Mouse (Mus musculus): ENCODE data around the gene Gm11027.
A peak's percentile ranks its signal among the peaks of the same experiment; 100 is the strongest.
"Not testable (repeated sequence)": the region's sequence is repeated elsewhere in the genome, so short reads cannot be mapped to it uniquely, and the experiment has no call there.

Gene Gm11027

DNA sequence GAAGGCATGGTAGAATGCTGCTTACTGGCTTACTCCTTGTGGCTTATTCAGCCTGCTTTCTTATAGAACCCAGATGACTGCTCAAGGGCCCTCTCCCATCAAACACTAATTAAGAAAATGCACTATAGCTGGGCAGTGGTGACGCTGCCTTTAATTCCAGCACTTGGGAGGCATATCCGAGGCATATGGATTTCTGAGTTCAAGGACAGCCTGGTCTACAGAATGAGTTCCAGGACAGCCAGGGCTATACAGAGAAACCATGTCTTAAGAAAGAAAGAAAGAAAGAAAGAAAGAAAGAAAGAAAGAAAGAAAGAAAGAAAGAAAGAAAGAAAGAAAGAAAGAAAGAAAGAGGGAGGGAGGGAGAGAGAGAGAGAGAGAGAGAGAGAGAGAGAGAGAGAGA, at the start of gene Gm11027:
Gene Gm11027 (plus strand): TSS at position 301 of the 400 bp plus-strand sequence.
- DNase-seq (ENCODE audit: extremely low read depth, low read depth): not testable (repeated sequence)

- DNase-seq (ENCODE audit: extremely low read depth, low read depth): no peak
Measured at GRCm38 (mm10) chr12:116226289-116227057, 48.7 kb upstream of the Gm11027 start.

DNA sequence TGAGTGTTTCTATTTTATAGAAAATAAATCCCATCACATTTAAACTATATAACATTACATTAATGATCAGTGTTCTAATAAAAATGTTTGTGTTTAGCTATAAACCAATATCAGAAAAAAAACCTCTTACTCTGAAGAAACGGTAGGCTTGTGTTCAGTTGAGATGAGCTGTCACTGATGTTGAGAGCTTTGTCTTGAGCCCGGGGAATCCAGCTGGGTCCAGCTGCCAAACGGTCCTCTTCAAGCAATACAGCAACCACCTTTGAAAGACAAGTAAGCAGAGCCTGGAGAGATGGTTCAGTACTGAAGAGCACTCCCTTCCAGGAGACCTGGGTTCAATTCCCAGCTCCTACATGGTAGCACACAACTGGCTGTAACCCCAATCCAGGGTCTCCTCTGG, 45.7 kb upstream of the Gm11027 start:
- no peak for DNase-seq (ENCODE audit: extremely low read depth, low read depth)

GRCm38 (mm10) chr12:116231612-116232011, 43.6 kb upstream of the Gm11027 start:
- no peak for DNase-seq (ENCODE audit: extremely low read depth, low read depth)

GRCm38 (mm10) chr12:116232061-116232460, 43.1 kb upstream of the Gm11027 start:
- no peak for DNase-seq (ENCODE audit: extremely low read depth, low read depth)

DNA sequence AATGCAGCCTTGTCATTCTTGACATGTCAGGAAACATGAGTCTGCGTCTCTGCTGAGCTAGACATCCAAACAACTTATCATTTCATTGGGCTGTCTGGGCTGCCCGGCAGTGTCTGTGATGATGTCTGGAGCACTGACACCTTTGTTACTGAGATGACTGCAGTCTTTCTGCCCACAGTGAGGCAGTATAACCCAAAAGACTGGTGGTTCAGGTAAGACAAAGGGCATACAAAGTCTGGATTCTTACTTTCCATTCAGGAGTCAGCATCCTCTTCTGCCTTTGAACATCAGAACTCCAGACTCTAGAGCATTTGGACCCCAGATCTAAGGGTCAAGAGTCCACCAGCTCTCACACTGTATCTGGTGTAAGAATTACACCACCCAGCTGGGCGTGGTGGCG, 39.8 kb upstream of the Gm11027 start:
- no peak for DNase-seq (ENCODE audit: extremely low read depth, low read depth)

DNA sequence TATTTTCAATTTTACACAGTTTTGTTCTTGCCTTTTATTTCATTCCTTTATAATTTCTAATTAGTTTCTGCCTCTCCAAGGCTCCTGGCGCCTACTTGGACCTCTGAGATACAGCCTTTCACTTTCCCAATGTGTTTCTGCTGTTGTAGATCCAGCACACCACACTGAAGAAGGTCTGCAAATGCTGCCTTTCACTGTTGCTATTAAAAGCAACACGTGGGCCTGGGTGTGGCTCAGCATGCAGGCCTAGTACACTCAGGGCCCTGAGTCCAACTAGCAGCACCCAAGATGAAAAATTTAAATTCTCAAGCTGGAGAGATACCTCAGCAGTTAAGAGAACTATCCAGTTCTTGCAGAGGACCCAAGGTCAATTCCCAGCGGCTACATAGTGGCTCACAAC, 38.5 kb upstream of the Gm11027 start:
- no peak for DNase-seq (ENCODE audit: extremely low read depth, low read depth)

DNA sequence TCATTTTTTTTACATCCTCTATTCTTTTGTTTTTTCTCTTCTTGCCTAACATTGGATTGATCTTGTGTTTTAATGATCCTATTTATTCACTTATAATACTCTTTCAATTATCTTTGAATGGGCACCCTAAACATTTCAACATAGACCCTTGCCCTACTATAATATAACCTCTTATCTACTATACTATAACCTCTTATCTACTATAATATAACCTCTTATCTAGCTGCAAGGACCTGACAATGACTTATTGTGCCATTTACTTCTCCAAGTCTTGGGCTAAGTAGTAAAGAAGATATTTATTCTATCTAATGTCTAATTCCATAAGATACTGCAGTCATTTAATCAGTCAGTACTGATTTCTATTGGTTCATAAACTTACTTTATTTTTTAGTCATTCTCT, 36.8 kb upstream of the Gm11027 start:
- DNase-seq (ENCODE audit: extremely low read depth, low read depth): no peak

DNA sequence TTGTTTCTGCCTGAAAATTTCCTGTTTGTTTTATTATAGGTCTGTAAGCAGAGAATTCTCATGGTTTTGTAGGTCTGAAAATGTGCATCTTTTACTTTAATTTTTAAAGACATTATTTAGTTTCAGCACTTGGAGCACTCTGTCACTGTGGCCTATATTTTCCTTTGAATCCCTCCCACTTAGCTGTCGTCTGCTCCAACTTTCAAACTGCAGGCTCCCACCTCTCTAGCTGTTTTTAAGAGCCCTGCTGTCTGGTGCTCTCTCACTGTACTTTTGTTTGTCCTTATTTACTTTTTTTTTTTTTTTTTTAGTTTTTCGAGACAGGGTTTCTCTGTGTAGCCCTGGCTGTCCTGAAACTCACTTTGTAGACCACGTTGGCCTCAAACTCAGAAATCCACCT, 36.4 kb upstream of the Gm11027 start:
- no peak for DNase-seq (ENCODE audit: extremely low read depth, low read depth)

DNA sequence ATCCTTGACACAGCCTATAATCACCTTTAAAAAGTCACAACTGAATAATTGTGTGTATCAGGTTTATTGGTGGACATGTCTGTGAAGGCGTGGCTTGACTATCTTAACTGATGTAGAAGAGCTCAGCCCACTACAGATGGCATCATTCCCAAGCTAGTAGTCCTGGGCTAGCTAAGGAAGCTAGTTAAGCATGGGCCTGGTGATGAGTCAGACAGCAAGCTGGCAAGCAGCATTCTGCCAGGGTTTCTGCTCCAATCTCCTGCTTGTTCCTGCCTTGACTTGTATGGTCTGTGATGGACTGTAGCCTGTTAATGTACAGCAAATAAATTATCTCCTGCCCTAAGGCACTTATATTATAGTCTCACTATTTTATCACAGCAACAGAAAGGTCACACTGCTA, 30.6 kb upstream of the Gm11027 start:
- no peak for DNase-seq (ENCODE audit: extremely low read depth, low read depth)

DNA sequence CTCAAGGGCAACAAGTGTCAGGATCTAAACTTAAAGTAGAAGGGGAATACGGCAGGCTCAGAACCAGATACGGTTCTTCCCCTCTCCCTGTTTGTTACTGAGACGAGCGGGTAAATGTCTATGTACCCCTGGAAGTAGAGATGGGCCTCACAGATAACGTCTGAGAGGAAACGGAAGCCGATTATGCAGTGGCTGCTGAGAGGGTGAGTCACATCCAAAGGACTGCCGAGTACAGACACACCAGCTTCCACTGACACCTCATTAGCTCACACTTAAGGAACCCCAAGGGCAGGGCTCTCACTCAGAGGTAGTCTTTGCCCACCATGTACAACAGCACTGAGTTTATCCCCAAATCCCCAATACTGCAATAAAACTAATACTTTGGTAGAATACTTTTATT, 20.5 kb upstream of the Gm11027 start:
- no peak for DNase-seq (ENCODE audit: extremely low read depth, low read depth)

GRCm38 (mm10) chr12:116255636-116256035, 19.6 kb upstream of the Gm11027 start:
- DNase-seq (ENCODE audit: extremely low read depth, low read depth): no peak

- no peak for DNase-seq (ENCODE audit: extremely low read depth, low read depth)
Measured at GRCm38 (mm10) chr12:116258321-116258720, 16.9 kb upstream of the Gm11027 start.

- DNase-seq (ENCODE audit: extremely low read depth, low read depth): peak; percentile 92
Measured at GRCm38 (mm10) chr12:116262555-116263341, 12.4 kb upstream of the Gm11027 start, which contains the start of gene Wdr60. Gene Wdr60, minus strand, starts transcription at chr12:116263022.

GRCm38 (mm10) chr12:116264756-116265155, 10.4 kb upstream of the Gm11027 start:
- DNase-seq (ENCODE audit: extremely low read depth, low read depth): peak; percentile 82

GRCm38 (mm10) chr12:116265275-116265674, 9.9 kb upstream of the Gm11027 start:
- DNase-seq (ENCODE audit: extremely low read depth, low read depth): peak; percentile 93

DNA sequence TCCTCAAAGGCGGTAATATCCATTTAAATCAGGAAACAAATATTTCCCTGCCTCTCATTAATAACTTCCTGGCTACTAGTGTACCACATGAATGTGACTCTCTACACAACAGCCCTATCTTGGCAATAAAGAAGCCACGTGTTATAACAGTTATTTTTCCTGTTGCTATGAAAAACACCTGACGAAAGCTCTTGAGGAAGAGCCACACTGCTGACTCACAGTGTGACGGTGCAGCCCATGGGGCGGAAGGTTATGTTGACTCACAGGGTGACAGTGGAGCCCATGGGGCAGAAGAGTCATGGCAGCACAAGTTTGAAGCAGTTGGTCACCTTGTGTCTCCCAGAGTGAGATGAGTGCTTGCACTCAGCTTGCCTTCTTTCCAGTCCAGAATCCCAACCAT, 5.7 kb upstream of the Gm11027 start:
- DNase-seq (ENCODE audit: extremely low read depth, low read depth): no peak

GRCm38 (mm10) chr12:116270538-116270937, 4.6 kb upstream of the Gm11027 start:
- no peak for DNase-seq (ENCODE audit: extremely low read depth, low read depth)

GRCm38 (mm10) chr12:116271071-116271470, 4.1 kb upstream of the Gm11027 start:
- DNase-seq (ENCODE audit: extremely low read depth, low read depth): no peak

GRCm38 (mm10) chr12:116273733-116274132, 1.5 kb upstream of the Gm11027 start:
- DNase-seq (ENCODE audit: extremely low read depth, low read depth): no peak

DNA sequence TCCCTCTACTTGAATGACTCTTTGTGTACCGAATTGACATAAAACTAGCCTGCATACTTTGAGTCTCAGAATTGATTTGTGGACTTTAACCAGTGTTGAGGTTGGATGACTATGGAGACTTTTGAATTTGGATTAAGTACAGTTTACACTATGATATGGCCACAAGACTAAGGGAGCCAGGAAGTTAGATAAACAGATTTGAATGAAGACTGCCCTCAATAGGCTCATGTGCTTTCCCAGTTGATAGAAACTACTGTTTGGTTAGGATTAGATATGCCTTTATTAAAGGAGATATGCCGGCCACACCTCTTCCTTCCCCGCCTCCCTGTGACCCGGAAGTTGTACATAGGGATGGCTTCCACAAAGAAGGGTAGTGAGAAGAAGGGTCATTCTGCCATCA, 445 bp downstream of the Gm11027 start:
- DNase-seq (ENCODE audit: extremely low read depth, low read depth): no peak

DNA sequence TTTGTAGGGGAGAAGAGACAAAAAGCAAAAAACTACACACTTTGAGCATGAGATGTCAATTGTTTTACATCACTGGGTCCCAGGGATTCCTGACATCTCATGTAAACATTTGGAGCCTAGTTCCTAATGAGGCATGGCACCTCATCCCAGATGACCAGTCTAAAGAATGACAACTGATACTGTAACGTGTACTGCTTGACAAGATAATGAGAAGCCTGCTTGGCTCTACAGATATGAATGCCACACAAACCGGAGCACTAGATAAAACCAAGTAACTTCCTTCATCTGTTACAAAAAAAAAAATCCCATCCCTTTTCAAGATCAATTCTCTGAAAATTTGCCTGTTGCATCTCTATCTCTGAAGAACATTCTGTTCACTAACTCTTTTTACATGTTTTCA, 1.8 kb downstream of the Gm11027 start:
- DNase-seq (ENCODE audit: extremely low read depth, low read depth): peak; percentile 73

DNA sequence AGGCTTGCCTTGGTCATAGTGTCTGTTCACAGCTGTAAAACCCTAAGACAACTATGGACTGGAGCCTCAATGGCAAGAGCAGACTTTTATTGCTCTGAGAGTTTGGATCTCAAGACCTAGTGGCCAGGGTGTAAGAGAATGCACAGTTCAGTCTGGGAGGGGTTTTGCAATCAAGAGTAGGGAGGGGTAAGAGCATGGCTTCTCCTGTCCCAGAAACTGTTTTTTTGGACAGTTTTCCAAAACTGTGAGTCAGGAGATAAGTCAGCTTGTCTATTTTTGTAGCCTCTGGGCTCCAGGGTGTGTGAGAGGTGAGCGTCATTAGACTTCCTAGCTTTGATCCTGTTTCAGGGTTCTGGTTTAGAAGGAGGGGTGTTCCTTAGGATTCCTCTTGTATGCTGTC, 3.4 kb downstream of the Gm11027 start:
- no peak for DNase-seq (ENCODE audit: extremely low read depth, low read depth)
